Mouse (Mus musculus) kidney, embryonic 16.5 days (tissue): ENCODE data around the gene Olfr70. TPM values are rescaled to one million over a fixed set of nuclear protein-coding genes. Genes with fewer than 3 reads are reported as not detected.
A peak's percentile ranks its signal among the peaks of the same experiment; 100 is the strongest.

Experiments used
- ATAC-seq: fragments of 200-750 bp; cut with Nextera tagmentation; 2 replicates; pipeline ENCODE4 v1.8.0; 2017; ENCODE audit warnings: moderate TSS enrichment; ENCODE audit not compliant: low FRiP score, low TSS enrichment
- H3K27ac ChIP-seq: fragments of 300-500 bp; sonication (generic); 2 replicates; pipeline ENCODE4 v1.5.1; 2014; ENCODE audit warnings: low read length
- H3K27me3 ChIP-seq: fragments of 300-500 bp; sonication (generic); 2 replicates; pipeline ENCODE4 v1.6.1; 2014; ENCODE audit warnings: low read length, control low read depth, mixed read lengths; ENCODE audit not compliant: insufficient read depth
- H3K36me3 ChIP-seq: fragments of 300-500 bp; sonication (generic); 2 replicates; pipeline ENCODE4 v1.6.1; 2014; ENCODE audit warnings: low read length, control low read depth, mixed read lengths; ENCODE audit not compliant: insufficient read depth
- H3K4me1 ChIP-seq: fragments of 300-500 bp; sonication (generic); 2 replicates; pipeline ENCODE4 v1.6.1; 2014; ENCODE audit warnings: low read length, control low read depth, mixed read lengths; ENCODE audit not compliant: insufficient read depth
- H3K4me2 ChIP-seq: fragments of 300-500 bp; sonication (generic); replicated peaks from 2 replicates; pipeline ENCODE4 v1.6.1; 2014; ENCODE audit warnings: low read depth, low read length
- H3K4me3 ChIP-seq: fragments of 300-500 bp; sonication (generic); 2 replicates; pipeline ENCODE4 v1.5.1; 2014; ENCODE audit warnings: mild to moderate bottlenecking, low read length
- H3K9ac ChIP-seq: fragments of 300-500 bp; sonication (generic); replicated peaks from 2 replicates; pipeline ENCODE4 v1.6.1; 2014; ENCODE audit warnings: low read length
- H3K9me3 ChIP-seq: fragments of 300-500 bp; sonication (generic); 2 replicates; pipeline ENCODE4 v1.6.1; 2016; ENCODE audit warnings: low read length, control low read depth
- WGBS: fragments of 180-500 bp; shearing (Covaris S2); extraction: QIAGEN DNeasy Blood & Tissue Kit; methylation state at CpG from one replicate; pipeline ENCODE4 v1.1.7; 2014; 5-methylcytosine and 5-hydroxymethylcytosine counted together
- polyA plus RNA-seq: library from polyadenylated mRNA; unstranded; fragments of >200 nt; fragmentation: Nextera tagmentation; extraction: Ambion mirVana; gene quantifications from 2 replicates; pipeline ENCODE4 v1.2.1, GENCODE M21; 2015

Gene Olfr70
- not detected in 2 replicates for polyA plus RNA-seq

DNA sequence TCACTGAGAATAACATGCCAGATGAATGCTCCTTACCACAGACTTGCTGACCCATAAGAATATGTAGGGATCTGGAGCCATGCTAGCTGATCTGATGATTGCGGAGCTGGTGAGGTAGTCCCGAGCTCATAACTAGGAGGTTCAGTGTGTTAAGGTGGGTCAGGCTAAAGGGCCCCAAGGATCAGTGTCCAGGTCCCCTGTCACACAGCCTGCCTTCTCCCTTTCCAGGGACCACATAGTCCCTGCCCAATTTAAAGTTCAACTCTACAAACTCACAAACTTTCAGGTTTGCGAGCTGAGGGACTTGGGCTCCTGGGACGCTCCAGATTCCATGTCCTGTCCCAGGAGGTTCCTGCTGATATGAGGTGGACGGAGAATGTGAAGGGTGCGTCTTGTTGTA lies at the start of gene Olfr70:
Olfr70 (minus strand) TSS at position 101 of the 400 bp plus-strand sequence.
- no peaks in the 10 kb centered on the region for H3K9me3 ChIP-seq
- H3K27ac ChIP-seq, result no peak within 1 kb of the TSS
- H3K9ac ChIP-seq, result no peak within 1 kb of the TSS
- WGBS, result 87% methylated on average over 6 of the region's 6 CpGs
- no peak within 1 kb of the TSS for H3K4me3 ChIP-seq
- ATAC-seq, result no peak
- 0 out of 2 replicates have a peak, but pooled peaks cover 4% of the 10 kb centered on the region for H3K4me1 ChIP-seq
- no peaks in the 10 kb centered on the region for H3K36me3 ChIP-seq
- no peak within 1 kb of the TSS for H3K4me2 ChIP-seq
- no peaks in the 10 kb centered on the region for H3K27me3 ChIP-seq

DNA sequence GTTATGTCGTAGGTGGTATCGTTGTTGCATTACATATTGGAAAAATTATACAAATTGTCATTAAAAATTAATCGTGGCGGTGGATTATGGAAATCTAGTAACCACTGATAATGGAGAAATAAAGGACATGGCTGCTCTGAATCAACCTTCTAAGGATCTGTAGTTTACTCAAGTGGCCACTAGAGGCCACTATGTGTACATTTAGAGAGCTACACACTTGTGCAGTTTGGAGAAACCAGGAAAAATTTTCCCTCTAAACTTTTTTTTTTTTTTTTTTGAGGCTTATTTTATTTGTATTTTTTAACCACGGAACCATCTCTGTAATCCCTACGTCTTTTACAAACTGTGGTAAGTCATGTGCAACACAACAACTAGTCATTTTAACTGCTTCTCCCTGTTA lies 44.6 kb upstream of the Olfr70 start:
- Histone ChIP-seq H3K4me1 (no peaks in the 10 kb centered on the region), H3K9ac (no peak overlapping the region), H3K9me3 (no peaks in the 10 kb centered on the region), H3K27me3 (no peaks in the 10 kb centered on the region), H3K27ac (no peak overlapping the region), H3K36me3 (no peaks in the 10 kb centered on the region), H3K4me2 (no peak overlapping the region), H3K4me3 (no peak overlapping the region)
- WGBS, result 18% methylated on average over 6 of the region's 6 CpGs
- no peak for ATAC-seq

DNA sequence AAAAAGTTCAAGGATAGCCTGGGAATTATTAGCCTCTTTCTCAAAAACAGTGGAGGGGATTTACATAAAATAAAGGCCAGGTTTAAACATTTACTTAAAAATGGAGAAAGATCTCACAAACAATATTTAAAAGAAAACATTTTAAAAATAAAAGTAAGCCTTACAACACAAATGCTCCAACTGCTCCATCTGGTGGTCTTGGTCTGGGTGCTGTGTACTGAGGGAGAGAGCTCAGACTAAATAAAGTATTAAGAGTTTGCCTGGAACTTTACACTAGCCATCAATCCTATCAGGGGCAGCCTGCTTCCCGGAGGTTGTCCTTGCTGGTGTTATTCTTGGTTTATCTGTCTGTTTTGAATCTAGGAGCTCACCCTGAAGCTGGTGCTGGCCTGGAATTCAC lies 42.5 kb upstream of the Olfr70 start:
- WGBS, result 21% methylated on average over 1 of the region's 1 CpGs
- Histone ChIP-seq H3K4me2 (no peak overlapping the region), H3K9ac (no peak overlapping the region), H3K4me1 (no peaks in the 10 kb centered on the region), H3K27me3 (no peaks in the 10 kb centered on the region), H3K36me3 (no peaks in the 10 kb centered on the region), H3K27ac (no peak overlapping the region), H3K9me3 (no peaks in the 10 kb centered on the region), H3K4me3 (no peak overlapping the region)
- ATAC-seq, result no peak

DNA sequence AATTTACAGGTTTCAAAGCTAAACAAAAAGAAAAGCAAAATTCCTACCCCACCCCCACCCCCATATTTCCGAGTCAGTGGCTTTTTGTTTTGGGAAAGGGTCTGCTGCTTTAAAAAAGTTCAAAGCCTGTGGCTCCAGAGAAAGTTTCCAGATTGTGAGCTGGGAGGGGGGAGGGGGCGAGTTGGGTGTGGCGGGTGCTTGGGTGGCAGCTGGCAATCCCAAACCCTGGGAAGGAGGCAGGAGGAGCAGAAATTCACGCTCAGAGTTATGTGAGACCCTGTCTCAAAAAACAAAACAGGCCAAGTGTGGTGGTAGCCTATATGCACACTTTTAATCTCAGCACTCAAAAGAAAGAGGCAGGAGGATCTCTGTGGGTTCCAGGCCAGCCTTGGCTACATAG lies 42.0 kb upstream of the Olfr70 start:
- WGBS, result 21% methylated on average over 4 of the region's 4 CpGs
- H3K4me3 ChIP-seq, result no peak overlapping the region
- H3K9ac ChIP-seq, result no peak overlapping the region
- H3K9me3 ChIP-seq, result no peaks in the 10 kb centered on the region
- no peaks in the 10 kb centered on the region for H3K4me1 ChIP-seq
- no peak for ATAC-seq
- no peaks in the 10 kb centered on the region for H3K27me3 ChIP-seq
- H3K27ac ChIP-seq, result no peak overlapping the region
- H3K36me3 ChIP-seq, result no peaks in the 10 kb centered on the region
- no peak overlapping the region for H3K4me2 ChIP-seq

DNA sequence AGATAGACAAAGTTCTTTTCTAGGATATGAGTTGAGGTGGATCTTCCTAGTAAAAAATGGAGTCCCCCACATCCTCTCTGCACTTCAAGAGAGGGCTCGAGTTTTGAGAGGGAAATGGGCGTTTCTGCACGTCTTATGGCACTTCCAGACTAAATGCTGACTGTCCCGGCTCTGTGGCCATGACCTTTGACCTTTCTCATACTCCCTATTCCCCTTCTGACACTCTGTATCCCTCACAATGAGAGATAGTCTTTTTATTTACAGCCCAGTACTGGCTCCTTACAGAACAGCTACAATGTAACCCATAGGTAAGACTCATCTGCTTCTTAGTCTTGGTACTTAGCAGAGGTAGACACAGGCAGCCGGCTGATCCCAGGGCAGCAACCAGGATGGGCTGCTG lies 40.9 kb upstream of the Olfr70 start:
- WGBS, result 38% methylated on average over 5 of the region's 5 CpGs
- no peak overlapping the region for H3K27ac ChIP-seq
- H3K36me3 ChIP-seq, result no peaks in the 10 kb centered on the region
- no peaks in the 10 kb centered on the region for H3K9me3 ChIP-seq
- no peak overlapping the region for H3K4me3 ChIP-seq
- no peak overlapping the region for H3K9ac ChIP-seq
- no peak overlapping the region for H3K4me2 ChIP-seq
- ATAC-seq, result no peak
- H3K4me1 ChIP-seq, result no peaks in the 10 kb centered on the region
- H3K27me3 ChIP-seq, result no peaks in the 10 kb centered on the region

DNA sequence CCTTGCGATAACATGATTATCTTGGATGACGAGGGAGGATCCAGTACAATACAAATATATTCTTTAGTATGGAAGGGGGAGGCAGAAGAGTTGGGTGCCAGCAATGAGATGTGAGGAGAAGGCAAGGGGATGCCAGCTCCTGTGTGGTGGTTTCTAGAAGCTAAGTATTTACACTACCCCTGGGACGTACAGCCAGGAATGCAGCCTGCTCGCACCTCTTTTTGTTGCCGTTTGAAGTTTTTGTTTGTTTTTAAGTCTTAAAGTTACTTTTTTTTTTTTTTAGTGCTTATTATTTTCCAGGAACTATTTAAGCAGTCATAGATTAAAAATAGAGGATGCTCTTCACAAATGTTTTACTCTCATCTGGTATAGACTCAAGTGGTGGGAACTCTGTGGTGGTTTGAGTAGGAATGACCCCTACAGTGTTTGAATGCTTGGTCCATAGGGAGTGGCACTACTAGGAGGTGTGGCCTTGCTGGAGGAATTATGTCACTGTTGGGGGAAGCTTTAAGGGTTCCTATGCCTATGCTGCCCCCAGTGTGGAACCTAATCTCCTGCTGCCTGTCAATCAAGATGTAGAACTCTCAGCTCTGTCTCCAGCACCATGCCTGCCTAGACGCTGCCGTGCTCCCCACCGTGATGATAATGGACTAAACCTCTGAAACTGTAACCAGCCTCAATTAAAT lies 38.5 kb upstream of the Olfr70 start:
- H3K9ac ChIP-seq, result no peak overlapping the region
- H3K27me3 ChIP-seq, result no peaks in the 10 kb centered on the region
- H3K4me1 ChIP-seq, result no peaks in the 10 kb centered on the region
- no peaks in the 10 kb centered on the region for H3K36me3 ChIP-seq
- 73% methylated on average over 8 of the region's 8 CpGs for WGBS
- no peak overlapping the region for H3K4me3 ChIP-seq
- H3K9me3 ChIP-seq, result no peaks in the 10 kb centered on the region
- no peak for ATAC-seq
- no peak overlapping the region for H3K27ac ChIP-seq
- H3K4me2 ChIP-seq, result no peak overlapping the region

DNA sequence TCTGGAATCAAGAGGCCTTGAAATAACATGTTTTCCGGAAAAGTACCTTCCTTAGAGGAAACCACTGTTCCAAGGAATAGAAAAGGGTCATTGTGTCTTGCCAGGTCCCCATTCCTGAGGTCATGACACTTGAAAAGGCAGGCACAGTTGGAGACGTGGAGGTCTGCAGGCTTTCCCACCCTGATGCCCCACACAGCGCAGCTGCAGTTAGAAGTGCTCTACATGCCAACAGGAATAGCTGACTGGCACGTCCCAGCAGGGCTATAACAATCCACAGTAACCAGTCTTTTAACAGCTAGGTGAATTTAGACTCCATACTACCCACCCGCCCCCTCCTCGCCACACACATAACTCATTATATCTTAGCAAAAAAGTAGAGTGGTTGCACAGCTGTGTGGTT lies 36.5 kb upstream of the Olfr70 start:
- H3K9ac ChIP-seq, result no peak overlapping the region
- no peaks in the 10 kb centered on the region for H3K36me3 ChIP-seq
- ATAC-seq, result peak; percentile 35; the same call in 1 of the 2 replicates
- no peaks in the 10 kb centered on the region for H3K27me3 ChIP-seq
- H3K4me1 ChIP-seq, result no peaks in the 10 kb centered on the region
- H3K9me3 ChIP-seq, result no peaks in the 10 kb centered on the region
- no peak overlapping the region for H3K4me2 ChIP-seq
- no peak overlapping the region for H3K4me3 ChIP-seq
- WGBS, result 65% methylated on average over 6 of the region's 6 CpGs
- no peak overlapping the region for H3K27ac ChIP-seq

DNA sequence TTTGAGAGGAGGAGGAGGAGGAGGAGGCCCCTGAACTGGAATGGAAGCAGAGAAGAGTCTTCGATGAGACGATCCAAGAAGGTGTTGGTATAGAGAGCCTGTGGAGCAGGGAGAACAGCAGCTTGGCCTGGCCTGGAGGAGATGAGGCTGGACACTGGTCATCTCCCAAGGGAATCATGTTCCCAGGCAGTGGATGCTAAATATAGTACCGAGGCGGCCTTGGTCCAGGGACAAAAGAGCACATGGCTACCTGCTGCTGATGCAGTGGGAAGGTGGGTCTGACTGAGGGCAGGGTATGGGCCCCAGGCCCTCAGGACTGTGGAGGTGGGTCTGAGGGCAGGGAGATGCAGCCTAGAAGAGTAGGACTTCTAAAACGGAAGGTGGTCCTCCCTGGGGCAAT lies 32.6 kb upstream of the Olfr70 start:
- WGBS, result 76% methylated on average over 5 of the region's 5 CpGs
- Histone ChIP-seq H3K4me2 (no peak overlapping the region), H3K4me1 (peaks cover 22% of the 10 kb centered on the region), H3K36me3 (no peaks in the 10 kb centered on the region), H3K9ac (no peak overlapping the region), H3K4me3 (no peak overlapping the region), H3K27ac (no peak overlapping the region), H3K9me3 (no peaks in the 10 kb centered on the region), H3K27me3 (no peaks in the 10 kb centered on the region)
- no peak for ATAC-seq

DNA sequence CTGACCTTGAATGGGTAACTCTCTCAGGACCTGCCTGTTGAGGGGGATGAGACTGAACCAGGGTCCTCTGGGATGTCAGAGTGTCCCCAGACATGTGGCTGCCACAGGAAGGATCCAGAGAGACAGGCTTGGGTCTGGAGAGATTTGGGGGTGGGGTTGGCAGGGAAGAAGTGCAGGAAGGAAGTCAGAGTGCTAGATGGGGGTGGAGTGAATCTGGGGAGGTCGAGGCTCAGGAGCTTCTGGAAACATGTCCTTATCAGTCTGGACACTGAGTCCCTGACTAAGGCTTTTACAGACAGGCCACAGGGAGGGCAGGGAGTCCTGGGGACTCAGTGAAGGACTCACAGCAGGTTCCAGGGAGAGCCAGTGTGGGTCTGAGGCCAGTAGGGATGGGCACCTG lies 31.6 kb upstream of the Olfr70 start:
- H3K9me3 ChIP-seq, result no peaks in the 10 kb centered on the region
- WGBS, result 33% methylated on average over 1 of the region's 1 CpGs
- no peaks in the 10 kb centered on the region for H3K36me3 ChIP-seq
- H3K4me3 ChIP-seq, result no peak overlapping the region
- H3K9ac ChIP-seq, result no peak overlapping the region
- H3K4me1 ChIP-seq, result peaks cover 31% of the 10 kb centered on the region
- no peaks in the 10 kb centered on the region for H3K27me3 ChIP-seq
- no peak overlapping the region for H3K4me2 ChIP-seq
- no peak for ATAC-seq
- H3K27ac ChIP-seq, result no peak overlapping the region

DNA sequence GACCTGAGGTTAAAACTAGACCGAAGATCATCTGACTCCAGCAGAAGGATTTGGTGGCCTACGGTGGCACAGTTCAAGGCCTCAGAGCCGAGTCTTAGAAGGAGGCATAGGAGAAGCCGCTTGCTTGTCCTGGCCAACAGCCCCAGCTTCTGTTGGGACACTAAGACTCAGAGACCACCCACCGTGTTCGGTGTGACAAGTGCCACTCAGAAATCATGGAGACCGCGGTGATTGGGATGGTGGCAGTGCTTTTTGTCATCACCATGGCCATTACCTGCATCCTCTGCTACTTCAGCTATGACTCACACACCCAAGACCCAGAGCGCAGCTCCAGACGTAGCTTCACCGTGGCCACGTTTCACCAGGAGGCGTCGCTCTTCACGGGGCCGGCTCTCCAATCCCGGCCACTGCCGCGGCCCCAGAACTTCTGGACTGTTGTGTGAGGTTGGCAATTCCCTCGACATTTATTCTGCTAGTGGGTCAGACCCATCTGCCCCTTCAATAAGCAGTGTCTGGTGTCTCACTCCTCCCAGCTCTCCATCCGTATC lies 30.2 kb upstream of the Olfr70 start:
- no peaks in the 10 kb centered on the region for H3K27me3 ChIP-seq
- no peaks in the 10 kb centered on the region for H3K36me3 ChIP-seq
- H3K9me3 ChIP-seq, result no peaks in the 10 kb centered on the region
- H3K9ac ChIP-seq, result no peak overlapping the region
- no peak for ATAC-seq
- 79% methylated on average over 21 of the region's 21 CpGs for WGBS
- no peak overlapping the region for H3K4me2 ChIP-seq
- no peak overlapping the region for H3K27ac ChIP-seq
- peaks cover 31% of the 10 kb centered on the region for H3K4me1 ChIP-seq
- no peak overlapping the region for H3K4me3 ChIP-seq
